Mouse (Mus musculus) embryonic stem cell, embryonic (primary cell): ENCODE measurements around the gene Adar.

Source experiments
- CTCF ChIA-PET, 4 experiments: fragments of 300-600 bp in 2 of 4; fragments of 350-600 bp in 2 of 4; sonication (Branson Sonifier 250); formaldehyde crosslinking; loops; one replicate each; lab custom pipeline; 2022; ENCODE audit warnings: inconsistent platforms in 2 of 4; lab: Charles Lee
- POLR2A ChIA-PET, 4 experiments: fragments of 300-600 bp in 2 of 4; fragments of 350-600 bp in 2 of 4; sonication (Branson Sonifier 250); formaldehyde crosslinking; loops; one replicate each; lab custom pipeline; 2022; ENCODE audit warnings: antibody characterized with exemption in 4 of 4, inconsistent platforms in 1 of 4; lab: Charles Lee

Gene Adar

DNA sequence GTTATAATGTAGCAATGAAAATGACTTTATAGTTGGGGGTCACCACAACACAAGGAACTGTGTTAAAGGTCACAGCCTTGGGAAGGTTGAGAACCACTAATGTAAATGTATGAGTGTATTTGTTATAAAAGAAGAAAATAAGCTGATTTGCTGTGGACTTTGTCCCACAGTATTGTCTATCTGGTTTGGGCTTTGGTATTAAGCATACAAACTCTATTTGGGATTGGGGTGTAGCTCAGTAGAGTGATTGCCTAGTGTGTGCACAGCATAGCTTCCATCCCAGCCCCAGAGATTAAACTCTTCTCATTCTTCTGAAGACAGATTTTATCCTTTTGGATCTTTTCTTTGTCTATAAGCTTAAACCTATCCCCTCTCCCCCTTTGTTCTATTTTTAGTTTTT, 7.2 kb downstream of the Adar start:
- ChIA-PET POLR2A (interaction anchor here in 2 of 4 experiments (0.9 to 1.7 kb wide), 5 partner anchors 13 to 68 kb away, joined by 3 to 5 read pairs (median 3); no protein-coding TSS in a partner anchor), CTCF (interaction anchor here in 2 of 4 experiments (0.6 to 1.5 kb wide), 4 partner anchors 8 to 245 kb away, joined by 3 to 5 read pairs (median 3); no protein-coding TSS in a partner anchor)

DNA sequence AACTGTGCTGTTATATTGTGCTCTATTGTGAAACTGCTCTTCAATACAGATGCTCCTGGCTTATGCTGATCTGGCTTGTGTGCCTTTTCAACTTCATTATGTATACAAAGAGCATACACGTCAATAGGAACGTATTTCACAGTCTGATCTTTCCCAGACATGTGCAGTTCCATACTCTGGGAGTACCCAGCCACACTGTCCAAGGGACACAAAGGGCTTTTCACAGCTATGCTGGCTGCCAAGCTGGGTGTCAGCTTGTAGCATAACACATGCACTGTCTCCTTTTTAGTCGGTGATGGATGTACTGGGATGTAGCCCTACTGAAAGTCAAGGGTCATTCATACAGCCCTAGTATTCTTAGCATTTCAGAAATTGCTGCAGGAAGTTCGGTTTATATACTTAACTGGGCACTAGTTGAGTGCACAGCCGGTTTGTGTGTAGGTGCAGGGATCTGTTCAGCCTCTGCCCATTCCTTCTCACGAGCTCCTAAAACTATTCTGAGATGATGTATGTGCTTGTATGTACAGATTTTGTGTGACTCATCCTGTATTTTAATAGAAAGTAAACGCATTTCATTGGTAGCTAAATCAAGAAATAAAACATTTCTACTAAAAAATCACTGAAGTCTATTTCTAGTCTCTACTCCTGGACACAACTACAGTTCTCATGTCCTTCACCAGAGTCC, 8.7 kb downstream of the Adar start:
- CTCF ChIA-PET = interaction anchor here in 3 of 4 experiments (0.6 to 1.2 kb wide), 4 partner anchors 14 to 170 kb away, joined by 3 to 6 read pairs (median 4); no protein-coding TSS in a partner anchor

DNA sequence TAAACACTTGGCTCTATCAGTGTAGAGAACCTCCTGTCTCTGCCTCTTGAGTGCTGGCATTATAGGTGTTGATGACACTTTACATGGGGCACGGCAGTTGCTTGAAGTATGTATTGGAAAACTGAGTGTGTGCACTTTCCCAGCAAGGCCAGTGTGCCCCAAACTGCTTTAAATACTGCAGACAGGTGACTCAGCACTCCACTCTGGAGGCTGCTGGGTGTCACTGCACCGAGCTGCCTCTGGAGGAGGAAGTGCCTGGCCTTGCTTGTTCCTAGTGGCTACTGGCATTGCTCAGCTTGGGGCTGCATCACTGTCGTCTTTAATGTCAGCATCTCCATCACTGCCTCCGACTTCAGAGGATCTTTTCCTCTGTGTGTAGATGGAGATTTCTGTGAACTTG, 12.2 kb downstream of the Adar start:
- POLR2A ChIA-PET = interaction anchor here in 2 of 4 experiments (0.6 to 7.4 kb wide), 3 partner anchors 11 to 271 kb away, joined by 3 to 64 read pairs (median 6); partner anchors contain the start of gene Adar (in 1 of the 2)
- CTCF ChIA-PET = interaction anchor here (0.6 to 2.5 kb wide), 15 partner anchors 9 to 348 kb away, joined by 3 to 11 read pairs (median 4); partner anchors contain the start of gene Pygo2 (in 1 of the 4)

More for the DNA sequence above, 8.7 kb downstream of the Adar start:
- POLR2A ChIA-PET = interaction anchor here in 2 of 4 experiments (0.9 to 1.7 kb wide), 8 partner anchors 9 to 286 kb away, joined by 3 to 5 read pairs (median 4); partner anchors contain the start of gene Kcnn3 (in 1 of the 2)

DNA sequence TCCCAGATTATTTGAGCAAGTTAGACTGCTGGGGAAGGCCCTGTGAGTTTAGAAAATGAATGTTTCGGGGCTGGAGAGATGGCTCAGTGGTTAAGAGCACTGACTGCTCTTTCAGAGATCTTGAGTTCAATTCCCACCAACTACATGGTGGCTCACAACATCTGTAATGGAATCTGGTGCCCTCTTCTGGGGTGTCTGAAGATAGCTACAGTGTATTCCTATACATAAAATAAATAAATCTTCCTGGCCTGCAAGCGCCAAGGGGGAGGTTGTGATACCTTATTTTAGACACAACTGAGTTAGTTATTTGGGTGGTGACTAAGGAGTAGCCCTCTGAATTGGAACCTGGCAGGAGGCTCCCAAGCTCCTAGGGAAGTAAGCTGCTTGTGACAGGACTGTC, 14.0 kb downstream of the Adar start:
- ChIA-PET POLR2A (interaction anchor here in 2 of 4 experiments (0.8 to 7.4 kb wide), 8 partner anchors 8 to 217 kb away, joined by 3 to 64 read pairs (median 4); partner anchors contain the start of gene Adar (in 1 of the 2)), CTCF (interaction anchor here (0.6 to 2.0 kb wide), 14 partner anchors 10 to 279 kb away, joined by 3 to 7 read pairs (median 4); partner anchors contain the start of gene Ube2q1 (in 1 of the 4))

GRCm38 (mm10) chr3:89730350-89731331, 15.8 kb downstream of the Adar start:
- ChIA-PET POLR2A (interaction anchor here in 3 of 4 experiments (0.6 to 7.4 kb wide), 9 partner anchors 10 to 457 kb away, joined by 3 to 64 read pairs (median 3); partner anchors contain the start of genes Adar (in 1 of the 3), Hax1 (in 1 of the 3) and Ube2q1 (in 1 of the 3)), CTCF (interaction anchor here (0.6 to 2.2 kb wide), 29 partner anchors 8 to 371 kb away, joined by 3 to 15 read pairs (median 4); partner anchors contain the start of genes Chrnb2 (in 1 of the 4) and Ube2q1 (in 1 of the 4))

DNA sequence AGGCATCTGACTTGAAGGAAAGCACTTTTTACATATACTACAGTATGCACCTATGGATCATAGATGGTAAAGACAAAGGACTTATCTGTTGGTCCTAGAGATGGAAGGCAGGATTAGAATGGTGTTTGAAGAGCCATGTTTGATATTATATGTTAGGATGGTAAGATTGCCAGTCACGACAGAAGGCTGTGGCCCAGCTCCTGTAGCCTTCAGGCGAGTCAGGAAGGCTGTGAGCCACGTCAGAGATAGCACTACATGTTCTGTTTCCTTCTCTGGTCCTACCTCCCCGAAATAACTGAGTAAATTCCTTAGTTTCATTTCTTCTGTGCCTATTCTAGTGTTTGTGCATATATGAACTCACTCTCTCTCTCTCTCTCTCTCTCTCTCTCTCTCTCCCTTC, 17.3 kb downstream of the Adar start:
- ChIA-PET POLR2A (interaction anchor here in 2 of 4 experiments (0.6 to 1.5 kb wide), 3 partner anchors 9 to 190 kb away, joined by 4 to 5 read pairs (median 4); no protein-coding TSS in a partner anchor), CTCF (interaction anchor here in 2 of 4 experiments (0.6 kb wide), 2 partner anchors 199 to 279 kb away, joined by 5 to 6 read pairs; no protein-coding TSS in a partner anchor)

DNA sequence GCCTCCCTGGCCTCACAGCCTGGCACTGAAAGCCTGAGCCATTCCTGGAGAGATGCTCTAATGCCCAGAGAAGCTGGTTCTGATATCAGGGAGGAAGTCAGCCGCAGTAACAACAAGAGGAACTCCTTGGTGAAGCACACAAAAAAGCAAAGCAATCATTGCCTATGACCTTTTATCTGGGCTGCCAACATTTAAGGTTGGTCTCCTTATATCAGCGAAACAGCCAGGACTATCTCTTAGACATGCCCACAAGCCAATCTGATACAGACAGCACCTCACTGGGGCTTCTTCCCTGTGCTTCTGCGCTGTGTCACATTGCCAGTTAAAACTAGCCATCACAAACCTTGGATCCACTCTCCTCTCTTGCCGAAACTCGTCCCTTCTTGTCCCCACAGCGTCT, 23.7 kb downstream of the Adar start:
- ChIA-PET CTCF (interaction anchor here in 2 of 4 experiments (0.6 to 1.1 kb wide), 2 partner anchors 34 to 270 kb away, joined by 3 read pairs; no protein-coding TSS in a partner anchor), POLR2A (interaction anchor here in 1 of 4 experiments (0.7 kb wide), 1 partner anchor 23 kb away, joined by 3 read pairs; no protein-coding TSS in a partner anchor)

DNA sequence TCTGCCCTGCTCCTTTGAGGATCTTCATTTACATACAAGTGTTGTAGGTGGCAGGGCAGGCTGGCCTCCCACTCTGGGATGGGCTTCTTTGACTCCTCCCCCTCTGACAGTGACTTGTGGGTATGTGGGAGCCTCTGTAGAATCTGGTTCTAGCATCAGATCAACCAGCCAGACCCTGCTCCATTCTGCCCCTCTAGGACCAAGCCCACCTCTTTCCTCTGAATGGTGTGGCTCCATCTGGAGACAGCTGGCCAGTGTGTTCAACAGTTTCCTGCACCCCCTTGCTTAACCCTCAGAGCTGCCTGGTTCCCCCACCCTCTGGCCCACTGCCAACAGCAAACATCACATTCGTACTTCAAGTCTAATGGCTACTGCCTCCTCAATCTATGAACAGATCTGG, 37.5 kb downstream of the Adar start:
- POLR2A ChIA-PET = no interaction called here
- CTCF ChIA-PET = interaction anchor here in 1 of 4 experiments (1.3 kb wide), 1 partner anchor 241 kb away, joined by 3 read pairs; no protein-coding TSS in a partner anchor

- ChIA-PET CTCF (no interaction called here), POLR2A (interaction anchor here in 2 of 4 experiments (0.9 to 1.4 kb wide), 3 partner anchors 17 to 35 kb away, joined by 3 read pairs; no protein-coding TSS in a partner anchor)
These were observed 40.5 kb downstream of the Adar start for GRCm38 (mm10) chr3:89755283-89755682.

GRCm38 (mm10) chr3:89757851-89758250, 43.0 kb downstream of the Adar start:
- POLR2A ChIA-PET = interaction anchor here in 1 of 4 experiments (1.3 to 1.5 kb wide), 2 partner anchors 8 to 12 kb away, joined by 3 read pairs; no protein-coding TSS in a partner anchor
- CTCF ChIA-PET = no interaction called here

- ChIA-PET POLR2A (interaction anchor here in 1 of 4 experiments (1.7 kb wide), 1 partner anchor 9 kb away, joined by 3 read pairs; no protein-coding TSS in a partner anchor), CTCF (interaction anchor here in 2 of 4 experiments (0.7 to 2.1 kb wide), 2 partner anchors 13 kb away, joined by 3 to 8 read pairs; no protein-coding TSS in a partner anchor)
These were observed 45.0 kb downstream of the Adar start for GRCm38 (mm10) chr3:89759786-89760185.

DNA sequence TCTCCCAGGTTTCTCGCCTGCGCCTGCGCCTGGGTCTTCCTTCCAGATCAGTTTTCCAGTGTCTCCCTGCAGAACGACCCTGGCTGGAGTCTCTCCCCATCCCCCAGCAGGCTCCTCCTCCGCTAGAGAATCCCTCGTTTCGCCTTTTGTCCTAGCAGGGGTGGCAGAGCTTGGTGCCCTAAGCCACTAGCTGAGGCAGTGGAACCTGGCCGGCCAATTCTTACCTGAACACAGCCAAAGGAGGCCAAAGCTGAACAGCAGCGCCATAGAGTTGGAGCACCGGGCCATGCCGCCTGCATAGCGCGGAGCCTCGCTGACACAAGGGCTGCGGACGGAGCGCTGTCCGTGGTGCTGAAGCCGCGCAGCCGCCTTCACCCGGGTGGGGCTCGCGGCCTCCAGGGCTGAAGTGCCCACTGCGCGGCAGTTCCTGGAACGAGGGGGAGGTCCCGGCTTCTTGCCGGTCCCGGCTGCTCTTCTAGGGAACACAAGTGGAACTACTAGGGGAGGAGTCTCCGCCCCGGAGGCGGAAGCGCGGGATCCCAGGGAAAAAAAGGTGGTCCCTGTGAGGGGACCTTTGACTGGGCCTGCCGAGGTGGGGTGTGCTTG, 49.4 kb downstream of the Adar start, which contains the start of gene Chrnb2:
Gene Chrnb2, minus strand, starts transcription at position 514 of the 606 bp plus-strand sequence.
- CTCF ChIA-PET = interaction anchor here in 3 of 4 experiments (0.5 to 1.3 kb wide), 3 partner anchors 24 to 253 kb away, joined by 3 to 4 read pairs (median 3); no protein-coding TSS in a partner anchor
- POLR2A ChIA-PET = interaction anchor here in 2 of 4 experiments (0.5 to 0.6 kb wide), 2 partner anchors 52 to 96 kb away, joined by 3 read pairs; no protein-coding TSS in a partner anchor

- POLR2A ChIA-PET = interaction anchor here in 3 of 4 experiments (0.6 to 1.5 kb wide), 8 partner anchors 8 to 89 kb away, joined by 3 to 8 read pairs (median 3); no protein-coding TSS in a partner anchor
These were observed 54.8 kb downstream of the Adar start for GRCm38 (mm10) chr3:89769584-89769983.

GRCm38 (mm10) chr3:89770425-89771002, 55.7 kb downstream of the Adar start:
- POLR2A ChIA-PET = interaction anchor here (0.7 to 1.5 kb wide), 6 partner anchors 7 to 311 kb away, joined by 3 to 5 read pairs (median 3); no protein-coding TSS in a partner anchor
- CTCF ChIA-PET = interaction anchor here in 3 of 4 experiments (0.6 to 1.3 kb wide), 5 partner anchors 47 to 260 kb away, joined by 3 to 6 read pairs (median 4); no protein-coding TSS in a partner anchor

More at GRCm38 (mm10) chr3:89769584-89769983, 54.8 kb downstream of the Adar start:
- CTCF ChIA-PET = interaction anchor here in 2 of 4 experiments (0.6 to 1.3 kb wide), 4 partner anchors 84 to 259 kb away, joined by 3 to 5 read pairs (median 4); no protein-coding TSS in a partner anchor

DNA sequence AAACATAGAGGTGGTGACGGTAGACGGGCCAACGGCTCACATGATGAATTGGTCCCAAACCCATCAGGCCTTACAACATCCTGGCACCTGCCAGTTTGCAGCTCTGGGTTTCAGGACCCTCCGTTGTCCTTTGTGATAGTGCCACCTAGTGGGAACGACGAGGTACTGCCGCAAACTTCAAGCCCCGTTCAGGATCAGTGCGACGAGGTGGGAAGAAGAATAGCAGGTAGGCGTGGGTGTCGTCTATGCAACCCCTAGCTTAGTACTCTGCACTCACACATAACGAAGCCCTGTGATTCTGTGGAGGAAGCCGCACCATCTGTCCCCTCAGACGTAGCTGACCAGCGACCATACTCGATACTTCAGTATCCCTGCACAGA, 57.8 kb downstream of the Adar start:
- CTCF ChIA-PET = interaction anchor here (0.5 to 2.9 kb wide), 85 partner anchors 9 to 613 kb away, joined by 3 to 55 read pairs (median 4); partner anchors contain the start of genes Kcnn3 (in 2 of the 4), Hcn3 (in 1 of the 4) and Il6ra (in 1 of the 4)
- POLR2A ChIA-PET = interaction anchor here (0.6 to 8.5 kb wide), 59 partner anchors 12 to 475 kb away, joined by 3 to 48 read pairs (median 4); partner anchors contain the start of genes Adam15 (in 1 of the 4), Hax1 (in 1 of the 4), Kcnn3 (in 1 of the 4) and Slc39a1 (in 1 of the 4)
